In genomic region chr10:21295759-21296621, GRCm38 (mm10) we compare ENCODE assay signal across 8 mouse cellular contexts. TPM values are rescaled to one million over a fixed set of nuclear protein-coding genes. Genes with fewer than 3 reads are reported as not detected.
DNase-seq lines count a peak whose midpoint lies in the region; ATAC-seq and TF ChIP-seq lines count a peak whose summit lies in the region.

Gene Hbs1l (plus strand): TSS chr10:21295979.

- no peak for TF ChIP-seq CTCF in C2C12 (IDR thresholded peaks at IDR 0.05; ENCODE audit: control insufficient read depth, insufficient read depth, insufficient read length)
- TF ChIP-seq CTCF in brain, embryonic 14.5 days (IDR thresholded peaks at IDR 0.05; ENCODE audit: borderline replicate concordance, extremely low read depth, insufficient read depth, insufficient read length), result no peak
- TF ChIP-seq CTCF in liver, adult 2 months (IDR thresholded peaks at IDR 0.05; ENCODE audit: low read depth, low read length), result no peak

- 0 out of 2 replicates have a peak within 1 kb of the TSS, but pooled peaks have one; percentile 22 for H3K27ac ChIP-seq in heart, embryonic 11.5 days (ENCODE audit: low read depth, low read length)
- H3K27ac ChIP-seq in kidney, embryonic 16.5 days (ENCODE audit: low read length), result peak within 1 kb of the TSS; percentile 48
- peak within 1 kb of the TSS; percentile 70 for H3K27ac ChIP-seq in liver, adult 2 months (replicated peaks; ENCODE audit: insufficient read depth, low read depth, low read length)

- no peak for TF ChIP-seq POLR2A in brain, embryonic 14.5 days (IDR thresholded peaks at IDR 0.05; ENCODE audit: borderline replicate concordance, extremely low read depth, insufficient read depth, insufficient read length, poor library complexity, severe bottlenecking)
- TF ChIP-seq POLR2A in liver, adult 2 months (IDR thresholded peaks at IDR 0.05; ENCODE audit: extremely low read depth, insufficient read depth, low read length), result 0 out of 2 replicates have a peak, but pooled peaks have one; percentile 42
- TF ChIP-seq POLR2A in myocyte (IDR thresholded peaks at IDR 0.05; ENCODE audit: insufficient read length, low read depth), result peak; percentile 44

- under 1% methylated on average over 77 of the region's 81 CpGs for WGBS in heart, embryonic 11.5 days (ENCODE audit: insufficient replicate concordance)
- under 1% methylated on average over 72 of the region's 81 CpGs for WGBS in kidney, embryonic 16.5 days
- WGBS in liver, adult 2 months, result under 1% methylated on average over 80 of the region's 81 CpGs

- peaks cover 35% of the 10 kb centered on the region for H3K4me1 ChIP-seq in erythroblast, embryonic 14.5 days (ENCODE audit: control insufficient read depth)
- H3K4me1 ChIP-seq in heart, embryonic 11.5 days (ENCODE audit: control insufficient read depth, insufficient read depth, low read length), result peaks cover 9% of the 10 kb centered on the region; the same call in 1 of the 2 replicates
- H3K4me1 ChIP-seq in kidney, embryonic 16.5 days (ENCODE audit: insufficient read depth, low read length), result peaks cover 20% of the 10 kb centered on the region
- peaks cover 14% of the 10 kb centered on the region; the same call in 1 of the 2 replicates for H3K4me1 ChIP-seq in liver, adult 2 months (ENCODE audit: control insufficient read depth, insufficient read depth, low read length)

- no peaks in the 10 kb centered on the region for H3K9me3 ChIP-seq in erythroblast, embryonic 14.5 days (ENCODE audit: control insufficient read depth, low read length)
- no peaks in the 10 kb centered on the region for H3K9me3 ChIP-seq in heart, embryonic 11.5 days (replicated peaks; ENCODE audit: control insufficient read depth, low read length)
- no peaks in the 10 kb centered on the region for H3K9me3 ChIP-seq in kidney, embryonic 16.5 days (ENCODE audit: low read length)

- no peaks in the 10 kb centered on the region for H3K27me3 ChIP-seq in C2C12 (ENCODE audit: control insufficient read depth, insufficient read depth, insufficient read length)
- no peaks in the 10 kb centered on the region for H3K27me3 ChIP-seq in erythroblast, embryonic 14.5 days (ENCODE audit: control insufficient read depth)
- H3K27me3 ChIP-seq in heart, embryonic 11.5 days (ENCODE audit: control insufficient read depth, insufficient read depth, low read length), result no peaks in the 10 kb centered on the region
- no peaks in the 10 kb centered on the region for H3K27me3 ChIP-seq in kidney, embryonic 16.5 days (ENCODE audit: insufficient read depth, low read length)
- no peaks in the 10 kb centered on the region for H3K27me3 ChIP-seq in liver, adult 2 months (ENCODE audit: control insufficient read depth, insufficient read depth, low read length)
- H3K27me3 ChIP-seq in myocyte (ENCODE audit: control insufficient read depth, insufficient read depth, insufficient read length), result no peaks in the 10 kb centered on the region
- H3K27me3 ChIP-seq in splenic B cell, adult 2 months (ENCODE audit: control insufficient read depth, insufficient read depth, low read length, poor library complexity, severe bottlenecking), result no peaks in the 10 kb centered on the region

- peak within 1 kb of the TSS; percentile 93 for H3K9ac ChIP-seq in heart, embryonic 11.5 days (ENCODE audit: low read depth, low read length)
- peak within 1 kb of the TSS; percentile 86 for H3K9ac ChIP-seq in kidney, embryonic 16.5 days (replicated peaks; ENCODE audit: low read length)
- peak within 1 kb of the TSS; percentile 88 for H3K9ac ChIP-seq in liver, adult 2 months (ENCODE audit: low read depth, low read length)

- H3K79me2 ChIP-seq in C2C12 (ENCODE audit: control insufficient read depth, insufficient read depth) (peaks cover 51% of the 10 kb centered on the region), myocyte (ENCODE audit: control insufficient read depth, insufficient read depth) (peaks cover 30% of the 10 kb centered on the region)
- peaks cover 8% of the 10 kb centered on the region; the same call in 1 of the 2 replicates for H3K79me2 ChIP-seq in liver, adult 2 months (ENCODE audit: control insufficient read depth, insufficient read depth, low read length)

- DNase-seq in brain, embryonic 14.5 days (ENCODE audit: low read depth), result peak; percentile 99
- peak; percentile 99 for DNase-seq in liver, adult 2 months (ENCODE audit: extremely low read depth, low read depth, low spot score)
- DNase-seq in splenic B cell, adult 2 months (ENCODE audit: low read depth, low spot score), result peak; percentile 98

- peak; percentile 95 for ATAC-seq in heart, embryonic 11.5 days (replicated peaks; ENCODE audit: insufficient number of reproducible peaks, low FRiP score, low TSS enrichment)
- ATAC-seq in kidney, embryonic 16.5 days (ENCODE audit: low FRiP score, low TSS enrichment), result peak; percentile 96

- H3ac ChIP-seq in C2C12 (ENCODE audit: control insufficient read depth, insufficient read length, low read depth) (peak within 1 kb of the TSS; percentile 84), myocyte (ENCODE audit: control insufficient read depth, insufficient read length) (peak within 1 kb of the TSS; percentile 30)

- H3K36me3 ChIP-seq in C2C12 (ENCODE audit: control insufficient read depth, insufficient read depth), result peaks cover 28% of the 10 kb centered on the region
- H3K36me3 ChIP-seq in erythroblast, embryonic 14.5 days (ENCODE audit: control insufficient read depth), result peaks cover 41% of the 10 kb centered on the region
- 0 out of 2 replicates have a peak, but pooled peaks cover 7% of the 10 kb centered on the region for H3K36me3 ChIP-seq in heart, embryonic 11.5 days (ENCODE audit: control insufficient read depth, insufficient read depth, low read length)
- peaks cover 13% of the 10 kb centered on the region for H3K36me3 ChIP-seq in kidney, embryonic 16.5 days (ENCODE audit: insufficient read depth, low read length)
- peaks cover 13% of the 10 kb centered on the region for H3K36me3 ChIP-seq in liver, adult 2 months (ENCODE audit: control insufficient read depth, insufficient read depth, low read length)
- peaks cover 16% of the 10 kb centered on the region for H3K36me3 ChIP-seq in myocyte (ENCODE audit: control insufficient read depth, insufficient read depth)
- 0 out of 2 replicates have a peak, but pooled peaks cover 5% of the 10 kb centered on the region for H3K36me3 ChIP-seq in splenic B cell, adult 2 months (ENCODE audit: control insufficient read depth, insufficient read depth, low read length, poor library complexity, severe bottlenecking)

- H3K4me3 ChIP-seq in C2C12 (ENCODE audit: insufficient read depth, poor library complexity, severe bottlenecking) (peak within 1 kb of the TSS; percentile 87), myocyte (peak within 1 kb of the TSS; percentile 79)
- H3K4me3 ChIP-seq in erythroblast, embryonic 14.5 days (replicated peaks), result peak within 1 kb of the TSS; percentile 99
- H3K4me3 ChIP-seq in heart, embryonic 11.5 days (ENCODE audit: low read depth, low read length), result peak within 1 kb of the TSS; percentile 99
- peak within 1 kb of the TSS; percentile 83 for H3K4me3 ChIP-seq in kidney, embryonic 16.5 days (ENCODE audit: low read length)
- peak within 1 kb of the TSS; percentile 88 for H3K4me3 ChIP-seq in liver, adult 2 months (ENCODE audit: insufficient read depth, low read depth, low read length)

- peaks cover 34% of the 10 kb centered on the region for H3K79me3 ChIP-seq in C2C12 (ENCODE audit: low read depth)

- H3K4me2 ChIP-seq in heart, embryonic 11.5 days, result peak within 1 kb of the TSS; percentile 79
- peak within 1 kb of the TSS; percentile 69 for H3K4me2 ChIP-seq in kidney, embryonic 16.5 days (replicated peaks; ENCODE audit: low read depth, low read length)
- peak within 1 kb of the TSS; percentile 83 for H3K4me2 ChIP-seq in myocyte (ENCODE audit: low read depth)

TF ChIP-seq in C2C12, 6 proteins besides CTCF, POLR2A, EP300 and RAD21:
- TF ChIP-seq MAX (IDR thresholded peaks at IDR 0.05), result no peak
- TF ChIP-seq CEBPB (IDR thresholded peaks at IDR 0.05; ENCODE audit: low read depth), result peak; percentile 58

TF ChIP-seq in myocyte, 11 proteins besides CTCF, POLR2A, EP300 and RAD21:
- TF ChIP-seq TCF12 (IDR thresholded peaks at IDR 0.05; ENCODE audit: insufficient read depth, poor library complexity, severe bottlenecking) (no peak), POLR2AphosphoS2 (IDR thresholded peaks at IDR 0.05; ENCODE audit: insufficient read length, low read depth) (peak; percentile 51), MYOD1 (IDR thresholded peaks at IDR 0.05; ENCODE audit: control insufficient read depth in 1 of 3, insufficient read length in 2 of 3, low read depth in 2 of 3) (no peak), MYOG (IDR thresholded peaks at IDR 0.05; ENCODE audit: control insufficient read depth in 1 of 3, insufficient read depth in 1 of 3, insufficient read length in 2 of 3, low read depth in 2 of 3) (peak in 1 of 3 experiments; percentile 38), REST (IDR thresholded peaks at IDR 0.05; ENCODE audit: insufficient read depth, insufficient read length) (no peak)

RNA-seq across cellular contexts. Expression of gene Hbs1l, which starts in this region (rescaled TPM):
- 42.7 TPM for polyA plus RNA-seq in C2C12 (2012; fragmentation: generic; extraction: Trizol)
- polyA plus RNA-seq in brain, embryonic 14.5 days (2012; rRNA removed), result 42.9 and 56.6 TPM in 2 replicates
- 1.4 and 4.3 TPM in 2 replicates for polyA plus RNA-seq in erythroblast, embryonic 14.5 days (2012)
- polyA plus RNA-seq in heart, embryonic 11.5 days (2014; fragmentation: Nextera tagmentation; extraction: Ambion mirVana), result 80.2 and 87.5 TPM in 2 replicates
- polyA plus RNA-seq in kidney, embryonic 16.5 days (2015; fragmentation: Nextera tagmentation; extraction: Ambion mirVana), result 99.8 and 99.9 TPM in 2 replicates
- 78.1 and 92.2 TPM in 2 replicates for total RNA-seq in liver, adult 2 months (2014; rRNA removed)
- 17.1 and 21.3 TPM in 2 replicates for polyA plus RNA-seq in liver, adult 2 months (2012; rRNA removed)
- polyA plus RNA-seq in myocyte (2012; fragmentation: generic; extraction: Trizol), result 50.0 TPM

Comparison
In these comparisons a context has a peak if more than half of its experiments do, and no peak if none do; other contexts are left out.
1. Peak in every context shown above with its lines: DNase-seq, ATAC-seq, H3K4me3 ChIP-seq and H3K27ac ChIP-seq.